Mouse (Mus musculus) heart, adult 2 months (tissue): ENCODE results near the gene Mrpl23.

ENCODE experiments used
- CTCF ChIP-seq: fragments of 200-600 bp; IDR thresholded peaks from 2 replicates; pipeline ENCODE4 v1.8.1; 2022; ENCODE audit warnings: antibody characterized with exemption, mild to moderate bottlenecking, moderate library complexity
- EP300 ChIP-seq: fragments of 200-500 bp; IDR thresholded peaks from 2 replicates; pipeline ENCODE4 v1.6.1; 2011; ENCODE audit warnings: low read depth, low read length, control low read depth; ENCODE audit not compliant: insufficient read depth
- POLR2A ChIP-seq: fragments of 200-500 bp; IDR thresholded peaks from 2 replicates; pipeline ENCODE4 v1.6.1; 2011; ENCODE audit warnings: mild to moderate bottlenecking, low read depth, low read length, control low read depth; ENCODE audit not compliant: insufficient read depth

GRCm38 (mm10) chr7:142564955-142565643 is 32.6 kb downstream of the Mrpl23 start:
- TF ChIP-seq POLR2A (no peak), CTCF (no peak), EP300 (no peak)
